Mouse (Mus musculus) olfactory bulb, adult 2 months (tissue): ENCODE results near the gene Sgca.

Experiments
- CTCF ChIP-seq: fragments of 200-500 bp; IDR thresholded peaks from 2 replicates; pipeline ENCODE4 v1.5.1; 2012; ENCODE audit warnings: low read depth, mild to moderate bottlenecking, low read length, moderate library complexity; ENCODE audit not compliant: insufficient read depth
- POLR2A ChIP-seq: fragments of 200-500 bp; IDR thresholded peaks from 2 replicates; pipeline ENCODE4 v1.6.1; 2012; ENCODE audit warnings: mild to moderate bottlenecking, low read depth, low read length, moderate library complexity; ENCODE audit not compliant: insufficient read depth

GRCm38 (mm10) chr11:94920996-94921401 lies 55.1 kb downstream of the Sgca start:
- TF ChIP-seq CTCF (no peak), POLR2A (no peak)
